Mouse (Mus musculus): Measurements from ENCODE around the gene Casp7. TPM values are rescaled to one million over a fixed set of nuclear protein-coding genes. Genes with fewer than 3 reads are reported as not detected.

Casp7 gene
- total and polyA plus RNA-seq, 3 experiments: 69.4 to 70.4 TPM; not detected in 1

DNA sequence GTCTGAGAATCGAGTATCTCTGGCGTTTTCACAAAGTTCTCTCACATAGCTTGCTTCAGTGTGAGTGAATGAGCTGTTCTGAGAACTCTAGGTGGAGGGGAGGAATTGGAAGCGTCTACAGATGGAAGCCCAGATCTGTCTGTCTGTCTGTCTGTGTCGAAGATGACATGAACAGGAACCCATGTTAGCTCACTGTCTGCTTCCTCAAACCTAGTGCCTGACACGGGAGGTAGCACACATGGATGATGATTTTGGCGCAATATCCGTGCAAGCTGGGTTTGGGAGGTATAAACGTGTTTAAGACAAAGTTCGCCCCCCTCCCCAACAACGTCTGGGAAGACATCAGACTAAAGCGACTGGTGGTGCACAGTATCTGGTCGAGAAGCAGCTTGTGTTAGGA is 702 bp upstream of the Casp7 start:
- peak; percentile 82 for DNase-seq (ENCODE audit: low read depth, low spot score)
- Histone ChIP-seq H3K36me3 (ENCODE audit: control insufficient read depth in 1 of 2, insufficient read depth in 2 of 2, low read length in 2 of 2) (peaks cover 0 to 49% of the 10 kb centered on the region in 2 experiments; a peak in 3 of 4 replicates), H3K9me3 (replicated peaks; ENCODE audit: insufficient read depth, low read length) (no peaks in the 10 kb centered on the region), H3K4me3 (ENCODE audit: control insufficient read depth in 1 of 2, insufficient read depth in 1 of 2, low read depth in 2 of 2, low read length in 2 of 2) (peak overlapping the region; percentile 53 to 74), H3K79me2 (ENCODE audit: control insufficient read depth, insufficient read depth, low read length, poor library complexity) (peaks cover 33% of the 10 kb centered on the region), H3K4me1 (ENCODE audit: control insufficient read depth in 1 of 2, insufficient read depth in 2 of 2, low read length in 2 of 2) (peaks cover 40 to 74% of the 10 kb centered on the region in 2 experiments), H3K9ac (ENCODE audit: control insufficient read depth, low read depth, low read length, poor library complexity, severe bottlenecking) (peak overlapping the region; percentile 70), H3K27me3 (ENCODE audit: control insufficient read depth in 1 of 2, insufficient read depth in 2 of 2, low read length in 2 of 2) (no peaks in the 10 kb centered on the region), H3K27ac (ENCODE audit: control insufficient read depth, low read depth, low read length) (peak overlapping the region; percentile 95)
- no peak for TF ChIP-seq USF1 (IDR thresholded peaks at IDR 0.05; ENCODE audit: low read depth, low read length)
- peak; percentile 10; the same call in 1 of the 2 replicates for TF ChIP-seq MXI1 (IDR thresholded peaks at IDR 0.05; ENCODE audit: low read depth, low read length)
- no peak for TF ChIP-seq MAX (IDR thresholded peaks at IDR 0.05; ENCODE audit: low read length)
- 0 out of 2 replicates have a peak, but pooled peaks have one; percentile 13 for TF ChIP-seq SIN3A (IDR thresholded peaks at IDR 0.05; ENCODE audit: low read length)
- TF ChIP-seq POLR2AphosphoS2 (IDR thresholded peaks at IDR 0.05; ENCODE audit: low read length): no peak
- TF ChIP-seq POLR2A (IDR thresholded peaks at IDR 0.05; ENCODE audit: control insufficient read depth in 1 of 2, insufficient read depth in 1 of 2, low read depth in 1 of 2, low read length in 2 of 2, poor library complexity in 1 of 2): no peak
- TF ChIP-seq ETS1 (IDR thresholded peaks at IDR 0.05; ENCODE audit: low read depth, low read length): 0 out of 2 replicates have a peak, but pooled peaks have one; percentile 18
- TF ChIP-seq TBP (IDR thresholded peaks at IDR 0.05; ENCODE audit: low read depth, low read length): 0 out of 2 replicates have a peak, but pooled peaks have one; percentile 4

- Histone ChIP-seq H3K4me3 (ENCODE audit: control insufficient read depth in 1 of 2, insufficient read depth in 1 of 2, low read depth in 2 of 2, low read length in 2 of 2) (peak overlapping the region; percentile 53 to 74), H3K79me2 (ENCODE audit: control insufficient read depth, insufficient read depth, low read length, poor library complexity) (peaks cover 35% of the 10 kb centered on the region), H3K4me1 (ENCODE audit: control insufficient read depth in 1 of 2, insufficient read depth in 2 of 2, low read length in 2 of 2) (peaks cover 27 to 62% of the 10 kb centered on the region in 2 experiments), H3K27ac (ENCODE audit: control insufficient read depth, low read depth, low read length) (peak overlapping the region; percentile 95), H3K36me3 (ENCODE audit: control insufficient read depth in 1 of 2, insufficient read depth in 2 of 2, low read length in 2 of 2) (peaks cover 0 to 38% of the 10 kb centered on the region in 2 experiments; a peak in 3 of 4 replicates), H3K27me3 (ENCODE audit: control insufficient read depth in 1 of 2, insufficient read depth in 2 of 2, low read length in 2 of 2) (no peaks in the 10 kb centered on the region), H3K9me3 (replicated peaks; ENCODE audit: insufficient read depth, low read length) (no peaks in the 10 kb centered on the region), H3K9ac (ENCODE audit: control insufficient read depth, low read depth, low read length, poor library complexity, severe bottlenecking) (peak overlapping the region; percentile 70)
- DNase-seq (ENCODE audit: low read depth, low spot score): peak; percentile 88
- peak; percentile 51; the same call in 1 of the 2 replicates for TF ChIP-seq SIN3A (IDR thresholded peaks at IDR 0.05; ENCODE audit: low read length)
- 0 out of 2 replicates have a peak, but pooled peaks have one; percentile 5 for TF ChIP-seq TCF12 (IDR thresholded peaks at IDR 0.05; ENCODE audit: low read depth, low read length)
- TF ChIP-seq E2F4 (IDR thresholded peaks at IDR 0.05; ENCODE audit: borderline replicate concordance, low read depth, low read length): 0 out of 2 replicates have a peak, but pooled peaks have one; percentile 21
- no peak for TF ChIP-seq ELF1 (IDR thresholded peaks at IDR 0.05; ENCODE audit: low read depth, low read length)
- TF ChIP-seq MAX (IDR thresholded peaks at IDR 0.05; ENCODE audit: low read length): peak; percentile 66
- no peak for TF ChIP-seq USF2 (IDR thresholded peaks at IDR 0.05; ENCODE audit: borderline replicate concordance in 1 of 2, insufficient read depth in 1 of 2, low read depth in 1 of 2, low read length in 2 of 2)
- TF ChIP-seq GABPA (IDR thresholded peaks at IDR 0.05; ENCODE audit: low read depth, low read length): no peak
- TF ChIP-seq MEF2A (IDR thresholded peaks at IDR 0.05; ENCODE audit: extremely low read depth, insufficient replicate concordance, low read depth, low read length, poor library complexity, severe bottlenecking): no peak
- no peak for TF ChIP-seq BHLHE40 (IDR thresholded peaks at IDR 0.05; ENCODE audit: borderline replicate concordance, low read depth, low read length)
- no peak for TF ChIP-seq ZKSCAN1 (IDR thresholded peaks at IDR 0.05; ENCODE audit: low read depth, low read length)
- no peak for TF ChIP-seq RAD21 (IDR thresholded peaks at IDR 0.05; ENCODE audit: low read depth, low read length)
- no peak for TF ChIP-seq GATA1 (IDR thresholded peaks at IDR 0.05; ENCODE audit: low read depth, low read length)
- TF ChIP-seq MYC (IDR thresholded peaks at IDR 0.05; ENCODE audit: low read depth, low read length): no peak
- no peak for TF ChIP-seq MAZ (IDR thresholded peaks at IDR 0.05; ENCODE audit: low read depth, low read length)
- TF ChIP-seq UBTF (IDR thresholded peaks at IDR 0.05; ENCODE audit: borderline replicate concordance, insufficient read depth, low read depth, low read length): no peak
- TF ChIP-seq JUND (IDR thresholded peaks at IDR 0.05; ENCODE audit: low read depth, low read length): no peak
- 0 out of 2 replicates have a peak, but pooled peaks have one; percentile 33 for TF ChIP-seq MXI1 (IDR thresholded peaks at IDR 0.05; ENCODE audit: low read depth, low read length)
- no peak for TF ChIP-seq MAFK (IDR thresholded peaks at IDR 0.05; ENCODE audit: borderline replicate concordance, low read depth, low read length)
- no peak for TF ChIP-seq ZC3H11A (IDR thresholded peaks at IDR 0.05; ENCODE audit: low read depth, low read length)
- TF ChIP-seq CHD1 (IDR thresholded peaks at IDR 0.05; ENCODE audit: low read depth, low read length): no peak
- TF ChIP-seq POLR2AphosphoS5 (IDR thresholded peaks at IDR 0.05; ENCODE audit: borderline replicate concordance, low read depth, low read length): no peak
- TF ChIP-seq TAL1 (IDR thresholded peaks at IDR 0.05; ENCODE audit: low read length): no peak
- no peak for TF ChIP-seq POLR2AphosphoS2 (IDR thresholded peaks at IDR 0.05; ENCODE audit: low read length)
- no peak for TF ChIP-seq USF1 (IDR thresholded peaks at IDR 0.05; ENCODE audit: low read depth, low read length)
Measured at GRCm38 (mm10) chr19:56397663-56398527, 966 bp downstream of the Casp7 start.
